Mouse (Mus musculus): ENCODE data around the gene Slc18b1. TPM values are rescaled to one million over a fixed set of nuclear protein-coding genes. Genes with fewer than 3 reads are reported as not detected.

Slc18b1 gene
- polyA plus RNA-seq (2014; fragmentation: Nextera tagmentation; extraction: Ambion mirVana): 21.5 and 23.2 TPM in 2 replicates

DNA sequence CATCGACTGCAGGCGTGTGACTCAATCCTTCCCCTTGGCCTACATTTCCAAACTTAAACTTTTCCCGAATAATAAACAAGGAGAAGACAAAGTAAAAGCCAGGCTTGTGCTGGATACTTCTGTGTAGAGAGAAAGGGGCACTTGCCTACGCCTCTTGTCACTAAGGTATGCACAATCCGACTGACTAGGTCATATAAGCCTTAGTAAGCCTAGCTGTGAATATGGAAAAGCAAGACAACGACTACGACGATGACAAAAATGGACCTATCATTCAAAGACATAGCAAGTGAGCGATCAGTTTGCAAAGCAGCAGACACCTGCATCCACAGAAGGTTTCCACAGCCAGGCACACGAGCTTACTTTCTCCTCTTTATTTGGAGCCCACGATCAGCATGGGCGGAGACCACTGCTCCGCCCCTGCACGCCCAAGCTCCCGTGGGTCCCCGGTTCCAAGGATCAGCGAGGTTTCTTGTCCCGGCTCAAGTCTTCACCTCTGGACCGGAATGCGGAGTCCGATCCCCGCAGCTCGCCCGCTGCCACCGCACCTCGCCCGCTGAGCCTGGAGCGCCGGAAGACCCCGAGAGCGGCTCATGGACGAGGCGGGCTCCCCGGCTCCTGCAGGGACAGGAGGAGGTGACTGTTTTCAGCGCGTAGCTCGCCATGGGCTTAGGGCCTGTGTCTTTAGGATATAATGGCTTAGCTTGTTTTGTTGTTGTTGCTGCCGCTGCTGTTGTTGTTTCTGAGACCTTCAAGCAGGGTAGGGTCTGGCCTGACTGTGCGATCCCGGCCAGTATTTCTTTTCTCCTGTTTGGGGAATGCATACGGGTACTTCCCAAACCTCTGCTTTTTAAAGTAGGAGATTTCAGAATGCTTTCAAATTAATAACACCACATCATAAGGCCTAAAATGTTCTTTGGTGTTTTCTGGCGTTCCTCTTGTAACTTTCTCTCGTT, at the start of gene Slc18b1:
Slc18b1 (plus strand) TSS at position 436 of the 953 bp plus-strand sequence.
- Histone ChIP-seq H3K9me3 (ENCODE audit: control insufficient read depth, low read length) (no peaks in the 10 kb centered on the region), H3K36me3 (ENCODE audit: control insufficient read depth, insufficient read depth, low read length) (no peaks in the 10 kb centered on the region; the same call in 1 of the 2 replicates), H3K9ac (ENCODE audit: low read depth, low read length) (peak within 1 kb of the TSS; percentile 83), H3K27me3 (ENCODE audit: control insufficient read depth, insufficient read depth, low read length) (no peaks in the 10 kb centered on the region), H3K4me3 (ENCODE audit: low read depth, low read length) (peak within 1 kb of the TSS; percentile 64), H3K4me2 (replicated peaks; ENCODE audit: low read depth, low read length) (peak within 1 kb of the TSS; percentile 56), H3K4me1 (replicated peaks; ENCODE audit: control insufficient read depth, insufficient read depth, low read length) (no peaks in the 10 kb centered on the region), H3K27ac (ENCODE audit: low read depth, low read length) (no peak within 1 kb of the TSS)
- ATAC-seq (ENCODE audit: low FRiP score) (peak; percentile 79), DNase-seq (ENCODE audit: low spot score) (peak; percentile 64)
- 4% methylated on average over 43 of the region's 43 CpGs for WGBS

DNA sequence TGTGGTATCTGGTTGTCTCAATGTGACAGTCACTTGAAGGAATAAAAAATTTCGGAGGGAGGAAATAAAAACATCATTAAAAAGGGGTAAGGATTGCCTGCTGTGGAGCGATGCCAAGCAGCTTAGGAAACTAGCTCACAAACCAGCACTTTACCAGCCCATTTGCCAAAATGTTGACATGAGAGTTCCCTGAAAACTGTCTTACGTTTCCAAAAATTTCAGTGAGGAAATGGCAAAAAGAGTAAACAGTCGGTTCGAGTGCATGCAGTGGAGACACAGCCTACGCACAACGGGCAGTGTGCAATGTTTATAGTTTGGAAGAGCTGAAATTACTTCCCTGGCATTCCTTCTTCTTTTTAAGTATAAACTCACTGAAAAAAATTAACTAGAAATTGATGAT, 42.6 kb upstream of the Slc18b1 start:
- ATAC-seq (ENCODE audit: low FRiP score) (no peak), DNase-seq (ENCODE audit: low spot score) (no peak)
- Histone ChIP-seq H3K27ac (ENCODE audit: low read depth, low read length) (no peak overlapping the region), H3K4me3 (ENCODE audit: low read depth, low read length) (no peak overlapping the region), H3K4me2 (replicated peaks; ENCODE audit: low read depth, low read length) (no peak overlapping the region), H3K36me3 (ENCODE audit: control insufficient read depth, insufficient read depth, low read length) (no peaks in the 10 kb centered on the region), H3K9ac (ENCODE audit: low read depth, low read length) (no peak overlapping the region), H3K4me1 (replicated peaks; ENCODE audit: control insufficient read depth, insufficient read depth, low read length) (no peaks in the 10 kb centered on the region), H3K27me3 (ENCODE audit: control insufficient read depth, insufficient read depth, low read length) (no peaks in the 10 kb centered on the region), H3K9me3 (ENCODE audit: control insufficient read depth, low read length) (no peaks in the 10 kb centered on the region)
- 77% methylated on average over 7 of the region's 7 CpGs for WGBS

DNA sequence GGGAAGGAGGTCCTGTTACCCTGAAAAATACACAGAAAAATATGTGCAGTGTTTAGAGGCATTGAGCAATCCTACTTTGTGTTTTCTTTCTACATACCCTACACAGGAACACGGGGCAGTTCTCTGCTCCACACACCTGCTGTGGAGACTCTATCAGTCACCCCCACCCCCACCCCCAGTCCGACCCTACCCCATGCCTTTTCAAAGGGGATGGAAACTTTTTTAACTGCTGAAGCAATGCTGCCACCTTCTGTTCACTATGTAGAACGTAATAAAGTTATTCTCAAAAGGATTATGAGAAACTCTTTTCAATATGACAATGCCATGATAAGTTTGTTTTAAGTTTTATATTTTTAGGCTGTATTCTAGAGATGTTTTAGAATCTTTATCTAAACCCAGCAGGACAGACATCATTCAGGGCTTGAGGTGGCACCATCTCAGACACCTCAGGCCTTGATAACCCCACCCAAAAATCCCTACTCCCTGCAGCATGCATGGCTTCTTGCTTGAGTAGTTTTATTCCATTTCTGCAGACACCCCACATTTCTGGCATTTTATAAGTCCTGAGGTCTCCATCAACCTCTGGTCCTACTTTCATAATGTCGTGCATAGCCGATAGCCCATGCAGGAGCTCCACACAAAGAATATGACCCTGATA, 19.4 kb upstream of the Slc18b1 start:
- 35% methylated on average over 5 of the region's 5 CpGs for WGBS
- Histone ChIP-seq H3K9me3 (ENCODE audit: control insufficient read depth, low read length) (no peaks in the 10 kb centered on the region), H3K36me3 (ENCODE audit: control insufficient read depth, insufficient read depth, low read length) (no peaks in the 10 kb centered on the region), H3K4me3 (ENCODE audit: low read depth, low read length) (no peak overlapping the region), H3K4me1 (replicated peaks; ENCODE audit: control insufficient read depth, insufficient read depth, low read length) (no peaks in the 10 kb centered on the region), H3K27ac (ENCODE audit: low read depth, low read length) (no peak overlapping the region), H3K27me3 (ENCODE audit: control insufficient read depth, insufficient read depth, low read length) (no peaks in the 10 kb centered on the region), H3K4me2 (replicated peaks; ENCODE audit: low read depth, low read length) (no peak overlapping the region), H3K9ac (ENCODE audit: low read depth, low read length) (no peak overlapping the region)
- peak; percentile 57; the same call in 1 of the 2 replicates for ATAC-seq (ENCODE audit: low FRiP score)
- peak; percentile 41 for DNase-seq (ENCODE audit: low spot score)

DNA sequence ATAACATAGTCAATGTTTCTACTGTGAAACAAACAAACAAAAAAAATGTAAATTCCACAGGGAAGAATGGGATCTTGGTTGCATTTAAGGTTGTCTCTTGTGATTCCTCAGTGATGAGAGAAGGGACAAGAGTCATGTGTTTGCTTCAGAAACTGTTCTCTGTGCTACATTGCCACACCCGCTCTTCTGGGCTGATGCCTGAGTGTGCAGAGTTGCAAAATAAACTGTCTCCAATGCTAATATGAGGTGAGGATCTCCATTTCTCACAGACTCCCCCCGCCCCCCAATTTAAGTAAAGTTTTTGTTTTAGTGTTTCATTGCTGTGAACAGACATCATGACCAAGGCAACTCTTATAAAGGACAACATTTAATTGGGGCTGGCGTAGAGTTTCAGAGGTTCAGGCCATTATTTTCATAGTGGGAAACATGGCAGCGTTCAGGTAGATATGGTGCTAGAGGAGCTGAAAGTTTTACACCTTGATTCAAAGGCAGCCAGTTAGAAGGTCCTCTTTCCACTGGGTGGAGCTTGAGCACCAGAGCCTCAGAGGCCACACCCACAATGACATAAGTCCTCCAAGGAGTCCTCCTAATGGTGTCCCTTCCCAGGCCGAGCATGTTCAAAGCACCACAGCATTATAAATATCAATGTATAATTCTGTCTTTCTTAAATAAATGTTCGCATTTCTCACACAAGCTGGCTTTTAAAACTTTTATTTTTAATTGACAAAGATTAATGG, 16.1 kb upstream of the Slc18b1 start:
- WGBS: 88% methylated on average over 6 of the region's 6 CpGs
- no peaks in the 10 kb centered on the region for H3K9me3 ChIP-seq (ENCODE audit: control insufficient read depth, low read length)
- H3K9ac ChIP-seq (ENCODE audit: low read depth, low read length): no peak overlapping the region
- ATAC-seq (ENCODE audit: low FRiP score): no peak
- H3K4me1 ChIP-seq (replicated peaks; ENCODE audit: control insufficient read depth, insufficient read depth, low read length): peaks cover 2% of the 10 kb centered on the region; the same call in 1 of the 2 replicates
- no peaks in the 10 kb centered on the region for H3K27me3 ChIP-seq (ENCODE audit: control insufficient read depth, insufficient read depth, low read length)
- no peak overlapping the region for H3K27ac ChIP-seq (ENCODE audit: low read depth, low read length)
- 0 out of 2 replicates have a peak, but pooled peaks cover 2% of the 10 kb centered on the region for H3K36me3 ChIP-seq (ENCODE audit: control insufficient read depth, insufficient read depth, low read length)
- DNase-seq (ENCODE audit: low spot score): no peak
- H3K4me2 ChIP-seq (replicated peaks; ENCODE audit: low read depth, low read length): no peak overlapping the region
- no peak overlapping the region for H3K4me3 ChIP-seq (ENCODE audit: low read depth, low read length)

DNA sequence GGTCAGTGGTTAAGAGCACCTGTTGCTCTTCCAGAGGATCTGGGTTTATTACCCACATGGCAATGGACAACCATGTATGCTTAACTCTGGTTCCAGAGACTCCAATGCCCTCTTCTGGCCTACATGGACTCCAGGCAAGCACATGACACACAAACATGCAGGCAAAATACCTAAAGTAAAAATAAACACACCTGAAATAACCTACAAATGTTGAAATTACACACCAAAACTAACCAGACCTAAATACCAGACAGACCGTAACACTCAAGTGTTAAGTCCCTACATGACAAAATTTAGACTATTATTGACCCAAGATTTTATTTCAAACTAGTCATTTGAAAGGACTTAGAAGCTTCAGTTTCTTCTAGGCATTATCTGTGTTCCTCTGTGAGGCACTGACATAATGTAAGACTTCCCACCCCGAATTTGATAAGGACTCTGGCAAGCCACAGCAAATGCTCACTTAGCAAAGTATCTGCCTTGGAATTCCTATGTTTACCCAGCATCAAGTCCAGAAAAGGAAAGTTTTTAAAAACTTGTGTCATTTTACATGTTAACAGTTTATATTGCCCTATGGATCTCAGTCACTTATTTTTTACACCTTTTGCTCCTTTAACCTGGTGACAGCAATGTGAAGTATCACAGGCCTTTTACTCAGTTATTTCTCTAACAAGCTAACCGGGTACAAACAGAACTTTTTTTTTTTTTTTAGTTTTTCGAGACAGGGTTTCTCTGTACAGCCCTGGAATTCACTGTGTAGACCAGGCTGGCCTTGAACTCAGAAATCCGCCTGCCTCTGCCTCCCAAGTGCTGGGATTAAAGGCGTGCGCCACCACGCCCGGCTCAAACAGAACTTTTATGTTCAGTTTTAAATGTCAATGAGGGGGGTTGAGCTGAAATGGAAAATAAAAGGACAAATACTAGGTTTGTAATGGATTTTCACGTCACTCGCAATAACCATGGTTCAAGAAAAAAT, 14.7 kb upstream of the Slc18b1 start:
- ATAC-seq (ENCODE audit: low FRiP score): no peak
- no peak for DNase-seq (ENCODE audit: low spot score)
- Histone ChIP-seq H3K4me2 (replicated peaks; ENCODE audit: low read depth, low read length) (no peak overlapping the region), H3K4me3 (ENCODE audit: low read depth, low read length) (no peak overlapping the region), H3K9me3 (ENCODE audit: control insufficient read depth, low read length) (no peaks in the 10 kb centered on the region), H3K27me3 (ENCODE audit: control insufficient read depth, insufficient read depth, low read length) (no peaks in the 10 kb centered on the region), H3K4me1 (replicated peaks; ENCODE audit: control insufficient read depth, insufficient read depth, low read length) (peaks cover 3% of the 10 kb centered on the region; the same call in 1 of the 2 replicates), H3K36me3 (ENCODE audit: control insufficient read depth, insufficient read depth, low read length) (0 out of 2 replicates have a peak, but pooled peaks cover 2% of the 10 kb centered on the region), H3K9ac (ENCODE audit: low read depth, low read length) (no peak overlapping the region), H3K27ac (ENCODE audit: low read depth, low read length) (no peak overlapping the region)
- WGBS: 86% methylated on average over 11 of the region's 11 CpGs

DNA sequence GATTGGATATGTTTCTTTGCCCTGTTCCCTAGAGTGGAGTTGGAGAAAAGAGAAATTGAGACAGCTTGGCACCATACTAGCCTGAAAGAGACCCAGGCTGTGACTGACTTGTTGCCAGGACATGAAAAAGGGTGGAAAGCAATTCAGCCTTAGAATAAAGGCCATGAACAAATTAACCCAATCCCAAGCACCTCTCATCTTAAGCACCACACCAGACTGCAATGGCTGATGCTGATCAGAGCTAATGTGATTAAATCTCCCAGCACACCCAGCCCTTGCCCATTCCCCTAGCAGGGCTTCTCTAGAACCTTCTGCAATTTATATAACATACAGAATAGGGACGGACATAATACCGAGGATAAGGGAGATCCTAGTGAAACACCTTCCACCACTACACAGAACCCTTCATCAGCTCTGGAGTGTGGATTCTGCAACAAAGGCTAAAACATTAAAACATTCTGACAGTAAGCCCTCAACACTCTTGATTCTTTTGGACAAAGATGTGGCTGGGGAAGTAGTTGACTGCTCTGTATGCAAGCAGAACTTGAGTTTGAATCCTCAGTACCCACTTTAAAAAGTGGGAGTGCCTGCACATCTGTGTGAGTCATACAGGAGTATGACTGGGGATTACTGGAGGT, 13.8 kb upstream of the Slc18b1 start:
- WGBS: 43% methylated on average over 2 of the region's 2 CpGs
- DNase-seq (ENCODE audit: low spot score) (no peak), ATAC-seq (ENCODE audit: low FRiP score) (no peak)
- H3K9me3 ChIP-seq (ENCODE audit: control insufficient read depth, low read length): no peaks in the 10 kb centered on the region
- H3K27me3 ChIP-seq (ENCODE audit: control insufficient read depth, insufficient read depth, low read length): no peaks in the 10 kb centered on the region
- H3K4me3 ChIP-seq (ENCODE audit: low read depth, low read length): no peak overlapping the region
- H3K9ac ChIP-seq (ENCODE audit: low read depth, low read length): no peak overlapping the region
- no peak overlapping the region for H3K27ac ChIP-seq (ENCODE audit: low read depth, low read length)
- H3K36me3 ChIP-seq (ENCODE audit: control insufficient read depth, insufficient read depth, low read length): 0 out of 2 replicates have a peak, but pooled peaks cover 2% of the 10 kb centered on the region
- H3K4me2 ChIP-seq (replicated peaks; ENCODE audit: low read depth, low read length): no peak overlapping the region
- H3K4me1 ChIP-seq (replicated peaks; ENCODE audit: control insufficient read depth, insufficient read depth, low read length): peaks cover 4% of the 10 kb centered on the region; the same call in 1 of the 2 replicates

DNA sequence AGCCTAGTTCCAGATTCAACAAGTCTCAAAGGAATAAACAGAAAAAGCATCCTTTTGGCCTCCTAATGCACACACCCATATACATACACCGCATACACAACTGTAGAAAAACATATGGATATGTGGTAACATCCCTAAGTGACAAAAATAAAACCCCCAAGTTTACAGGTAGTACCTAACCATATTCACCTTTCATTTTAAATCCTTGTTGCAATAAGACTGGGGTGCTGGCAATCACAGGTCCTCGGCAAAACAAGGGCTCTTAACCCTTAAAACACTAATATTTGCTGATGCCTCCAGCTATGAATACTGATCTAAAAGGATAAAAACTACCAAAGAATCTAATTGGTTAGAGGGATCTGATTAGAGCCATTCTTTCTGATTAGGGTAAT, 13.3 kb upstream of the Slc18b1 start:
- Histone ChIP-seq H3K4me2 (replicated peaks; ENCODE audit: low read depth, low read length) (no peak overlapping the region), H3K4me1 (replicated peaks; ENCODE audit: control insufficient read depth, insufficient read depth, low read length) (peaks cover 7% of the 10 kb centered on the region; the same call in 1 of the 2 replicates), H3K27me3 (ENCODE audit: control insufficient read depth, insufficient read depth, low read length) (no peaks in the 10 kb centered on the region), H3K4me3 (ENCODE audit: low read depth, low read length) (no peak overlapping the region), H3K27ac (ENCODE audit: low read depth, low read length) (no peak overlapping the region), H3K9me3 (ENCODE audit: control insufficient read depth, low read length) (no peaks in the 10 kb centered on the region), H3K9ac (ENCODE audit: low read depth, low read length) (no peak overlapping the region), H3K36me3 (ENCODE audit: control insufficient read depth, insufficient read depth, low read length) (0 out of 2 replicates have a peak, but pooled peaks cover 2% of the 10 kb centered on the region)
- ATAC-seq (ENCODE audit: low FRiP score) (no peak), DNase-seq (ENCODE audit: low spot score) (no peak)
- WGBS: 32% methylated on average over 2 of the region's 2 CpGs
